Mouse (Mus musculus): ENCODE measurements around the gene Bmt2. TPM values are rescaled to one million over a fixed set of nuclear protein-coding genes. Genes with fewer than 3 reads are reported as not detected.

The Bmt2 gene
- total RNA-seq, 2 experiments from 2014 or later = 25.6 to 26.4 TPM

GRCm38 (mm10) chr6:13586560-13586959, 91.2 kb downstream of the Bmt2 start:
- Histone ChIP-seq H3K27ac (no peak overlapping the region), H3K4me3 (no peak overlapping the region)
- intact Hi-C loops (cut with DNase I) = no loop called here
- TF ChIP-seq CTCF (IDR thresholded peaks at IDR 0.05) = no peak
- no peak for DNase-seq (ENCODE audit: extremely low spot score in 1 of 2, low spot score in 2 of 2)

DNA sequence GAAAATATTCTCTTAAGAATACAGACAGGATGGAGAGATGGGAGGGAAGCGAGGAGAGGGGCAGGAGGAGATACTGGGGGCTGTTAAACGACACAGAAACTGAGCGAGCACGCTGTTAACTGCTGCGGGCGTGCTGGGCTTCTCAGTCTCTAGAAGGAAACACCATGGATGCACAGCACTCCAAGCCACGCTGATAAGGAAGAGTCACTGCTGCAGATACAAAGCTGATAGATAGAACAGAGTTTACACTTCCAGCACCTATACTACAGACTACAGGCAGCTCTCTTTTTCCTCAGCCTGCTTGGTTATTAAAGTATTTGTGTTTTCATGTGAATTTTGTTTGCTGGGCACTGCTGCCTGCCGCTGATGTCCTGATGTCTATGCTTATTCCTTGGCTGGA, 91.6 kb downstream of the Bmt2 start:
- Histone ChIP-seq H3K4me3 (no peak overlapping the region), H3K27ac (no peak overlapping the region)
- DNase-seq (ENCODE audit: extremely low spot score in 1 of 2, low spot score in 2 of 2) = no peak
- TF ChIP-seq CTCF (IDR thresholded peaks at IDR 0.05) = no peak
- intact Hi-C loops (cut with DNase I) = no loop called here

DNA sequence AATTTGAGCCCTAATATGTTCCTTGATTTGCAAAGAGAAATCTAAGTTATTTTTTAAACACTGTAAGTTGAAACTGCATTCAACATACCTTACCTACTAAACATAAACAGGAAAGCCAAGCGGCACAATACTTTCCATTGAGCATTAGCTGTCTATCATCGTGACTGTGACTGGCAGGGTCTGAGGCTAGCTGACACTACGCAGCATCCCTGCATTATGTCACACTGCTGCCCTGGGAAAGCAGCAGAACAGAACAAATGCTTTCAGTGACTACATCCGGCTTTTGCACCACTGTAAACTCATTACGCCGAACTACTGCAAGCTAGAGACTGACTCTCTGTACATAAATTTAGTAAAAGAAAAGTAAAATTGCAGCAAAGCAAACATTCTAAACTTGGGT, 93.0 kb downstream of the Bmt2 start:
- Histone ChIP-seq H3K27ac (no peak overlapping the region), H3K4me3 (no peak overlapping the region)
- intact Hi-C loops (cut with DNase I) = no loop called here
- no peak for DNase-seq (ENCODE audit: extremely low spot score in 1 of 2, low spot score in 2 of 2)
- no peak for TF ChIP-seq CTCF (IDR thresholded peaks at IDR 0.05)

DNA sequence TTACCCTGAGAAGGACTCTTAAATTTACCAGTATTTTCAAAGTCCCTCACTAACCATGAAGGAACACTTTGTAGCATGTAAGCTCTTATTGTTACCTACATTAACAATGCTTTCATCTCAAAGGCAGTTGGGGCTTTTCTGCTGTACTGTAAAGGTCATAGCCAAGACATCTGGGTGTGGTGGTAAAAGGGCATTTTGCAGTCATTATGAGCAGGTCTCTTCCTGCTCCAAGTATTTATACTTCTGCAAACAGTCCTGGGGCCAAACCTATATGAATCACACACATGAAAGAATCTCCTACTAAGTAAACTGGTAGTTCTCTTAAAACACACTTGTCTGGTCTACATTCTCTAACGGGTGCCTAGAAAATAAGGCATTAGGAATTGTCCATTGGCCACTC, 95.7 kb downstream of the Bmt2 start:
- intact Hi-C loops (cut with DNase I) = no loop called here
- DNase-seq (ENCODE audit: extremely low spot score in 1 of 2, low spot score in 2 of 2) = no peak
- no peak overlapping the region for H3K27ac ChIP-seq
- no peak overlapping the region for H3K4me3 ChIP-seq
- TF ChIP-seq CTCF (IDR thresholded peaks at IDR 0.05) = no peak

Other genes with a start within 250 kb of the Bmt2 start
- 10 to 100 TPM; 14.3 to 14.9 TPM for gene Tmem168, start 69.9 kb downstream of the Bmt2 start, total RNA-seq (2021)
- 10 to 100 TPM; 34.0 to 37.7 TPM for gene Gpr85, start 162.0 kb upstream of the Bmt2 start, total RNA-seq (2021)
- 10 to 100 TPM; 31.9 to 32.6 TPM for gene 2610001J05Rik, start 193.6 kb upstream of the Bmt2 start, total RNA-seq (2021)

All from left cerebral cortex, adult 2 months (tissue).